Mouse (Mus musculus) small intestine, adult 2 months (tissue): ENCODE measurements around the gene Arhgdia. TPM values are rescaled to one million over a fixed set of nuclear protein-coding genes. Genes with fewer than 3 reads are reported as not detected.
"Not testable (repeated sequence)": the region's sequence is repeated elsewhere in the genome, so short reads cannot be mapped to it uniquely, and the experiment has no call there.

Experiments used
- H3K27ac ChIP-seq: fragments of 200-500 bp; 2 replicates; pipeline ENCODE4 v1.5.1; 2012; ENCODE audit warnings: low read depth, low read length, control low read depth, inconsistent platforms; ENCODE audit not compliant: insufficient read depth
- H3K27me3 ChIP-seq: fragments of 200-500 bp; 2 replicates; pipeline ENCODE4 v1.6.1; 2012; ENCODE audit warnings: mild to moderate bottlenecking, moderate library complexity, low read length, inconsistent platforms; ENCODE audit not compliant: control insufficient read depth, insufficient read depth
- H3K36me3 ChIP-seq: fragments of 200-500 bp; 2 replicates; pipeline ENCODE4 v1.6.1; 2012; ENCODE audit warnings: mild to moderate bottlenecking, low read length, control low read depth, inconsistent platforms; ENCODE audit not compliant: control insufficient read depth, insufficient read depth
- H3K4me1 ChIP-seq: fragments of 200-500 bp; 2 replicates; pipeline ENCODE4 v1.6.1; 2012; ENCODE audit warnings: low read length, inconsistent platforms, mixed read lengths; ENCODE audit not compliant: control insufficient read depth, insufficient read depth, insufficient read length
- H3K4me3 ChIP-seq: fragments of 200-500 bp; 2 replicates; pipeline ENCODE4 v1.5.1; 2012; ENCODE audit warnings: low read depth, mild to moderate bottlenecking, control low read depth, inconsistent platforms, low read length, moderate library complexity
- CTCF ChIP-seq: fragments of 200-500 bp; IDR thresholded peaks from 2 replicates; pipeline ENCODE4 v1.5.1; 2012; ENCODE audit warnings: low read depth, mild to moderate bottlenecking, control low read depth, inconsistent platforms, low read length, moderate library complexity, mixed read lengths; ENCODE audit not compliant: insufficient replicate concordance, insufficient read length; ENCODE audit errors: extremely low read depth
- POLR2A ChIP-seq: fragments of 200-500 bp; IDR thresholded peaks from 2 replicates; pipeline ENCODE4 v1.6.1; 2012; ENCODE audit warnings: low read depth, mild to moderate bottlenecking, control low read depth, inconsistent platforms, low read length, moderate library complexity
- WGBS: fragments of 180-500 bp; shearing (Covaris S2); methylation state at CpG from one replicate; pipeline ENCODE4 v1.1.7; 2018; 5-methylcytosine and 5-hydroxymethylcytosine counted together
- polyA plus RNA-seq: library from polyadenylated mRNA; depleted of rRNA; stranded (reverse); fragments of >200 nt; gene quantifications from 2 replicates; pipeline ENCODE4 v1.2.3, GENCODE M21; 2012

Gene Arhgdia
- polyA plus RNA-seq, 1 experiment = 1,022 TPM

- Histone ChIP-seq H3K27ac (no peak overlapping the region), H3K27me3 (no peaks in the 10 kb centered on the region), H3K4me3 (no peak overlapping the region), H3K36me3 (peaks cover 24% of the 10 kb centered on the region), H3K4me1 (peaks cover 13% of the 10 kb centered on the region)
- TF ChIP-seq POLR2A (no peak), CTCF (no peak)
- 95% methylated on average over 1 of the region's 1 CpGs for WGBS
These were observed 2.5 kb upstream of the Arhgdia start for GRCm38 (mm10) chr11:120583937-120584336.

GRCm38 (mm10) chr11:120582982-120583293 lies 1.5 kb upstream of the Arhgdia start:
- 92% methylated on average over 2 of the region's 2 CpGs for WGBS
- H3K27ac ChIP-seq, H3K4me3 ChIP-seq, H3K27me3 ChIP-seq: not testable (repeated sequence)
- Histone ChIP-seq H3K36me3 (peaks cover 30% of the 10 kb centered on the region), H3K4me1 (peaks cover 23% of the 10 kb centered on the region)

- Histone ChIP-seq H3K4me1 (peaks cover 28% of the 10 kb centered on the region), H3K4me3 (peak overlapping the region; percentile 81), H3K36me3 (peaks cover 35% of the 10 kb centered on the region), H3K27me3 (no peaks in the 10 kb centered on the region), H3K27ac (peak overlapping the region; percentile 73)
- whole genome bisulfite sequencing = 48% methylated on average over 8 of the region's 8 CpGs
- TF ChIP-seq CTCF = peak; percentile 21; the same call in 1 of the 2 replicates
- TF ChIP-seq POLR2A = no peak
These were observed 1.0 kb upstream of the Arhgdia start for GRCm38 (mm10) chr11:120582268-120582981.

GRCm38 (mm10) chr11:120580871-120581331 lies 523 bp downstream of the Arhgdia start:
- H3K27me3 ChIP-seq = no peaks in the 10 kb centered on the region
- TF ChIP-seq CTCF (no peak), POLR2A (no peak)
- H3K27ac ChIP-seq = peak overlapping the region; percentile 73
- peaks cover 38% of the 10 kb centered on the region for H3K4me1 ChIP-seq
- H3K4me3 ChIP-seq = peak overlapping the region; percentile 81
- WGBS = under 1% methylated on average over 44 of the region's 44 CpGs
- peaks cover 31% of the 10 kb centered on the region for H3K36me3 ChIP-seq

GRCm38 (mm10) chr11:120580190-120580589 lies 1.2 kb downstream of the Arhgdia start:
- TF ChIP-seq POLR2A (no peak; the same call in 1 of the 2 replicates), CTCF (no peak)
- 21% methylated on average over 7 of the region's 7 CpGs for WGBS
- peak overlapping the region; percentile 81 for H3K4me3 ChIP-seq

GRCm38 (mm10) chr11:120579316-120580107 lies 1.9 kb downstream of the Arhgdia start:
- TF ChIP-seq CTCF (peak; percentile 91; the same call in 1 of the 2 replicates), POLR2A (peak; percentile 31; the same call in 1 of the 2 replicates)
- WGBS = 52% methylated on average over 15 of the region's 15 CpGs
- Histone ChIP-seq H3K4me1 (peaks cover 38% of the 10 kb centered on the region), H3K27me3 (no peaks in the 10 kb centered on the region), H3K4me3 (peak overlapping the region; percentile 81), H3K27ac (peak overlapping the region; percentile 73), H3K36me3 (peaks cover 26% of the 10 kb centered on the region)

More at GRCm38 (mm10) chr11:120580190-120580589, 1.2 kb downstream of the Arhgdia start:
- Histone ChIP-seq H3K27me3 (no peaks in the 10 kb centered on the region), H3K4me1 (peaks cover 38% of the 10 kb centered on the region), H3K27ac (peak overlapping the region; percentile 73), H3K36me3 (peaks cover 26% of the 10 kb centered on the region)

GRCm38 (mm10) chr11:120578694-120579243 lies 2.7 kb downstream of the Arhgdia start:
- TF ChIP-seq POLR2A (no peak), CTCF (no peak)
- 92% methylated on average over 11 of the region's 11 CpGs for WGBS
- no peak overlapping the region for H3K4me3 ChIP-seq
- H3K27ac ChIP-seq = no peak overlapping the region
- peaks cover 26% of the 10 kb centered on the region for H3K36me3 ChIP-seq
- peaks cover 41% of the 10 kb centered on the region for H3K4me1 ChIP-seq
- no peaks in the 10 kb centered on the region for H3K27me3 ChIP-seq
